Mouse (Mus musculus): ENCODE data around the gene Slc25a18. TPM values are rescaled to one million over a fixed set of nuclear protein-coding genes. Genes with fewer than 3 reads are reported as not detected.
"Not testable (repeated sequence)": the region's sequence is repeated elsewhere in the genome, so short reads cannot be mapped to it uniquely, and the experiment has no call there.

The Slc25a18 gene
- total RNA-seq, 2 experiments from 2014 or later, result 0.44 to 0.64 TPM

GRCm38 (mm10) chr6:120796111-120796510 lies 22.7 kb downstream of the Slc25a18 start:
- no peak for DNase-seq (ENCODE audit: low spot score in 2 of 2)

GRCm38 (mm10) chr6:120798019-120798418 lies 24.6 kb downstream of the Slc25a18 start:
- DNase-seq (ENCODE audit: low spot score in 2 of 2), result no peak

- DNase-seq (ENCODE audit: low spot score in 2 of 2), result no peak
Measured at GRCm38 (mm10) chr6:120798905-120799304, 25.5 kb downstream of the Slc25a18 start.

DNA sequence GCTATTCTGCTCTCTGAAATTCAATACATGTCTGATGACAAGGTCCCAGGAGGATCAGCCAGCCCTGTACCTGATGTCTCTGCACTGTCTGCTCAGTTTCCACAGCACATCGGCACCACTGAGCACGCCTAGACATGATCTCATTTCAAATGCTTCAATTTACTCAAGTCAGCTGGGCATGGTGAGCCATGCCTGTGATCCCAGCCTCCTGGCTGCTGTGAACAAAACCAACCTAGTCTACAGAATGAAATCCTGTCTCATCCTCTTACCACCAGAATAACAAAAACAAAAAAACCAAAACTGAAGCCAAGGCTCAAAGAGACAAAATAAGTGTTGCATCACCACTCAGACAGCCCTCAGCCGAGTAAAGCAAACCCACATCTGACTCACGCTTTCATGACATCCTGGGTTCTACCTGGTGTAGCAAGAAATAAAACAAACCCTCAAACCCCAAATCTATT lies 26.2 kb downstream of the Slc25a18 start:
- no peak for DNase-seq (ENCODE audit: low spot score in 2 of 2)

DNA sequence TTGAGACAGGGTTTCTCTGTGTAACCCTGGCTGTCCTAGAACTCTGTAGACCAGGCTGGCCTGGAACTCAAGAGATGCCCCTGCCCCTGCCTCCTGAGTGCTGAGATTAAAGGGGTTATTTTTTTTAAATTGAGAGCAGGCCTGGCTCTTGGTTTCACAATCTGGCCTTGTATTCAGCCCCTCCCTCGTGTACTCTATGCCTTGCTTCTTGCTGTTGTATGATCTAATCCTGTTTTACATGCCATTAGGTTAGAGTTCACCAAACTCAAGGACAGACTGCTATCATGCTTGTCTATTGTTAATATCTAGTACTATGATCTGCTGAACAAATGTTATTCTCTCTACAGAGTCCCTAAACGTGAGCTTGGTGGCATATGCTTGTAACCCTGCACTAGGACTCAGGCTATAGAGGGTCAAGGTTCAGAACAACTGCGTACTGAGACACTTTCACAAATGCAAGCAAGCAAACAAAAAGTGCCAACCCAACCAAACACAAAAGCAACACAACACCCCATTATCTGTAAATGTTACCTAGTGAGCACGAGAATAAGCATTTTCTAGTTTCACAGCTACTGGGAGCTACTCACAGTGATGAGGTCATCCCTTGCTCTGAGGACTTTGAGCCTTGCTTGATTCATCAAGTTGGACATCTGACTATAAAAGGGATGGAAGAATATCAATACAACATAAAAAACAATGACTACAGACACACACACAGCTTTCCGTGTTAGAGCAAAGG lies 33.8 kb downstream of the Slc25a18 start:
- DNase-seq (ENCODE audit: low spot score in 2 of 2), result no peak

GRCm38 (mm10) chr6:120807738-120808081 lies 34.3 kb downstream of the Slc25a18 start:
- DNase-seq (ENCODE audit: low spot score in 2 of 2), result no peak

- DNase-seq (ENCODE audit: low spot score in 2 of 2), result not testable (repeated sequence)
Measured at GRCm38 (mm10) chr6:120811999-120812398, 38.6 kb downstream of the Slc25a18 start.

DNA sequence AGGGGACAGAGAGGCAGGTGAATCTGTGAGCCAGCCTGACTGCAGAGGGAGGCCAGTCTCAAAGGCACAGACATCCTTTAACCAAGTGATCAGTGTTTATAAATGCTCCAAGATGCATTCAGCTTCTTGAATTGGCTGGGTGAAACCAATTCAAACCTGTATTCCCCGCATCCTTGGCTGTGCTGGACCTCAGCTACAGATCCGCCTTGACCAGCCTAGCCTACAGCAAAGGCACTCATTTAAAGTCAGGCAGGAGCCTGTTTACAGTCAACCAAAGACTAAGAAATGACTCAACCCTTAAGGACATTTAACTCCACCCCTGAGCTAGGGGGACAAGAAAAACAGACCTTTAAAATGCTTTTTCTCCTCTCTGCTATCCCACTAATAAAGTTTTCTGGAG lies 45.9 kb downstream of the Slc25a18 start:
- no peak for DNase-seq (ENCODE audit: low spot score in 2 of 2)

GRCm38 (mm10) chr6:120820144-120820543 lies 46.8 kb downstream of the Slc25a18 start:
- DNase-seq (ENCODE audit: low spot score in 2 of 2), result no peak

DNA sequence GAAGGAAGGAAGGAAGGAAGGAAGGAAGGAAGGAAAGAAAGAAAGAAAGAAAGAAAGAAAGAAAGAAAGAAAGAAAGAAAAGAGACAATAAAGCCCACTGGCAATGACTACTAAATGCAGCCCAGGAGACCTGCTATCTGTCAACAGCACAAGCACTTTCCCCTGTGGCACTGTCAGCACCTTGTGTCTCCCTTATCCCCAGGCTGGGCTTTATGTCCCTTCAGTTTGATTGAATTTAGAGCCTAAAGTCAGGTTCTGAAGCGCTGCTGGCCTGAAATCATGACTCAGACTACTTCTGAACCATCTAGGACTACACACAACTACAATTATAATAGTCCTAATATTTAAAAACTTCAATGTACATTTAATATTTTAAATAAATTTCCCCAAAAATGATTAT lies 47.6 kb downstream of the Slc25a18 start:
- DNase-seq (ENCODE audit: low spot score in 2 of 2), result no peak

GRCm38 (mm10) chr6:120821715-120822114 lies 48.3 kb downstream of the Slc25a18 start:
- DNase-seq (ENCODE audit: low spot score in 2 of 2), result no peak

DNA sequence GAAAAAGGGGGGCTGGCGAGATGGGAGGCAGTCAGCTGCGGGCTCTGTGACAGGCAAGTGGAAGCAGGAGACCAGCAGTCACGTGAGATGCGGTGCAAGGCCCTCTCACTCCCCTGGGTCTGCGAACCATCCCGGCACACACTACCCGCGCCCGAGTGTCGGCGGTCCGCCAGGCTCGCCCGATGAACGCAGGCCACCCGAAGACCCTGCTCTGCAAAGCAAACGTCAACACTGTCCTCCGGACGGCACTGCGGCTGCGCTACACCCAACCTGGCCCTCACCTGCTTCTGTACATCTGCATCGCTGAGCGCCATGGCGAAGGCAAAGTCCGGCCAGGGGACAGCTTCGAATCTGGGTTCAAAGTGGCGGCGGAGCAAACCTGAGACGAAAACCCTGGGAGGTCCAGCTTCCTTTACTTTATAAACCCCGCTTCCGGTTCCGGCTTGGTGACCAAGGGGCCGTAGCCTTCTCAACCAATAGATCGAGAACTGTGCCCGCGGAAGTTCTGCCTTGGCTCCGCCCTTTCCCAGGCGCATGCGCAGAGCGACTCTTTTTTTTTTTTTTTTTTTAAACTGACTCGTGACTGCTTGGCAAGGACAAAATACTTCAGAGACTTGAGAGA lies 49.0 kb downstream of the Slc25a18 start, which contains the start of gene Atp6v1e1:
TSS of gene Atp6v1e1 (minus strand) at position 487 of the 622 bp plus-strand sequence.
- peak; percentile 74 to 91 for DNase-seq (ENCODE audit: low spot score in 2 of 2)

DNA sequence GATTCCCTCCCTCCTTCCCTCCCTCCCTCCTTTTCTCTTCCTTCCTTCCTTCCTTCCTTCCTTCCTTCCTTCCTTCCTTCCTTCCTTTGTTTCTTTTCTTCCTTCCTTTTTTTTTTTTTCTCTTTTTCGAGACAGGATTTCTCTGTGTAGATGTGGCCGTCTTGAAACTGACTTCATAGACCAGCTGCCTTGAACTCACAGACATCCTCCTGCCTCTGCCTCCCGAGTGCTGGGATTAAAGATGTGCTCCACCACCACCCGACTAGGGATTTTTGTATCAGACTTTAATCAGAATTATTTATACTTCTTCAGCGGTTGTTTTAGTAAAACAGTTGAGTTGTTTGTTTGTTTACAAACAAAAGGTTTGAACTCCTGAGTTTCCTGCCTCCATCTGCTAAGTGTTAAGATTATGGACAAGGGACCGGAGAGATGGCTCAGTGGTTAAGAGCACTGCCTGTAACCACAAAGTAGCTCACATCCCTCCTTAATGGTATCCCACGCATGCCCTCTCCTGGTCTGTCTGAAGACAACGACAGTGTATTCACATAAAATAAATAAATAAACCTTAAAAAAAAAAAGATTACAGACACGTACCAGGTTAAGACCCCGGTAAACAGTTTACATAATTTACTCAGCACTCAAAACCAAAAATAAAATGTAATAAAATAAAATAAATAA lies 49.7 kb downstream of the Slc25a18 start:
- DNase-seq (ENCODE audit: low spot score in 2 of 2), result peak in 1 of 2 experiments; percentile 15

DNA sequence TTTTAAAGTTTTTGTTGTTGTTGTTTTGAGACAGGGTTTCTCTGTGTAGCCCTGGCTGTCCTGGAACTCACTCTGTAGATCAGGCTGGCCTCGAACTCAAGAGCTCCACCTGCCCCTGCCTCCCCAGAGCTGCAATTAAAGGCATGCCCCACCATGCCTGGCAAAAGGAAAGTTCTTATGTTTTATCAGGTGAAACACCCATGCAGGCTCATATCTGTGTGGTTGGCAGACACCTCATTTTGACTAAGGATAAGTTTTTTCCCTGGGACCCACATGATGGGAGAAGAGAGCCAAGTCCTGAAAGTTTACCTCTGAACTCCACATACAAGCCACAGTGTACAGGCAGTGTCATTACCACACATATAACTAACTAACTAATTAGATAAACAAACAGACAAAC lies 56.7 kb downstream of the Slc25a18 start:
- DNase-seq (ENCODE audit: low spot score in 2 of 2), result no peak

DNA sequence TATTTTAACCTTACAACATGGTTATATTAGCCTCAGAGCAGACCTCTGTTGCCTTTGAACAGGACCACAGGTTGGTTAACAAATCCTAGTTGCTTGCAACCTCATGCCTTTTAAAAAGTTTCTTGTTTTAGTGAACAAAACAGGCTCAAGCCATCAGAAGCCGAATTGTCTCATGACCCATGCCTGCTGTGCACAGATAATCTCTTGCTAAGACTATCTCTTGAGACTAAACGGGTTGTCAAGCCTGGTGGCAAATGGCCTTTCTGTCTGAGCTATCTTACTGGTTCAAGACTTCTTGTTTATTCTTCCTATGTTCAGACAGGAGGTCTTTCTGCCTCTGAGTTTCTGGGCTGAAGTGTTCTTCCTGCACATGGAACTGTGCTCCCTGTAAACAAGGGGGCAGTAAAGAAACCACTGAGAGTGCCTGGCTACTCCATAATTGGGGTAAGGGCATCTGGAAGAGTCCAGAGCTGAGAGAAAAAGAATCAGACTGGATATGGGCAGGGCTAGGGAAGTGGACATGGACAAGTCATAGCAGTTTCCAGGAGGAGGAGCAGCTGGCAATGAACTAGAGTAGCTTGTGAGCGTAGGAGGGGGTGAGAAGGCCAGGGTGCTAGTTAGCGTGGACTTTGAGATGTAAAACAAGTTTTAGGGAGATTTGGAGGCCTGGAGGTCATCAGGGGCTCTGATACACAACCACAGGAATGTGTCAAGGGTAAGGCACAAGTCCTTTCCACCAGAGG lies 57.7 kb downstream of the Slc25a18 start:
- no peak for DNase-seq (ENCODE audit: low spot score in 2 of 2)

- DNase-seq (ENCODE audit: low spot score in 2 of 2), result no peak
Measured at GRCm38 (mm10) chr6:120832097-120832496, 58.7 kb downstream of the Slc25a18 start.

- no peak for DNase-seq (ENCODE audit: low spot score in 2 of 2)
Measured at GRCm38 (mm10) chr6:120834766-120835321, 61.5 kb downstream of the Slc25a18 start.

DNA sequence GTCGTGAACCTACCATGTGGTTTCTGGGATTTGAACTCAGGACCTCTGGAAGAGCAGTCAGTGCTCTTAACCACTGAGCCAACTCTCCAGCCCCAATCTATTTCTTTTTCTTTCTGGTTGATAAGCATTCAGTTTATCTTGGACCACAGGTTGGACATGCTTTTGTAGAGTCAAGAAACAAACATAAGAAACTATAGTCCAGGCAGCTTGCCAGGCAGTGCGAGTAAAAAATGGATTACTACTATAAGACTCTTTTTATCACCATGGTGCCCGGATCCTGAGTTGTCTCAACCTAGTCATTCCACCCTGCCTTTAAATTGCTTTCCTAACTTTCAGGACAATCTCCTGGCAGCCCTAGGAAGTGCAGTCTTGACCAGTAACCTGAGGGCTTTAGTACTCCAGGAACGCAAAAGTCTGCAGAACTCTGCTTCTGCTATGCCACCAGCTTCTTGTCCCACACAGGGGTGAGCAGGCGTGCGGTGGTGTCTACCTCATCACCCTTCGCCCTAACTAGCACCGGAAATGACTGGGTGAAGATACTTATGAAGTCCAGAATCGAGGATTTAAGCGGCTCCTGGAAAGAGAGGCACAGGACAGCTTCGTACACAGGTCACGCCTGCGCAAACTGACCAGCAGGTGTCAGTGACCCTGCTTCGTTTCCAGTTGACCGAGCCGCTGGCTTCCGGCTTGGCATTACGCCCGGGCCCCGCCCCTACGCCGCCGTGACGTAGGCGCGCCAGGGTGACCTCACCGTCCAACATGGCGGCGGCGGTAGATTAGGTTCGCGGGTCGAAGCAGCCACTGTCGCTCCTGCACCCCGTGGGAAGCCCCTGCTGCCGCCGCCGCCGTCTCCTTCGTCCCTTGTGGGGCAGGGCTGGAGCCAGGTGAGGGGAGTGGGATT lies 62.3 kb downstream of the Slc25a18 start, which contains the start of gene Bcl2l13:
TSS of gene Bcl2l13 (plus strand) at position 739 of the 901 bp plus-strand sequence.
- peak; percentile 97 to 99 for DNase-seq (ENCODE audit: low spot score in 2 of 2)

DNA sequence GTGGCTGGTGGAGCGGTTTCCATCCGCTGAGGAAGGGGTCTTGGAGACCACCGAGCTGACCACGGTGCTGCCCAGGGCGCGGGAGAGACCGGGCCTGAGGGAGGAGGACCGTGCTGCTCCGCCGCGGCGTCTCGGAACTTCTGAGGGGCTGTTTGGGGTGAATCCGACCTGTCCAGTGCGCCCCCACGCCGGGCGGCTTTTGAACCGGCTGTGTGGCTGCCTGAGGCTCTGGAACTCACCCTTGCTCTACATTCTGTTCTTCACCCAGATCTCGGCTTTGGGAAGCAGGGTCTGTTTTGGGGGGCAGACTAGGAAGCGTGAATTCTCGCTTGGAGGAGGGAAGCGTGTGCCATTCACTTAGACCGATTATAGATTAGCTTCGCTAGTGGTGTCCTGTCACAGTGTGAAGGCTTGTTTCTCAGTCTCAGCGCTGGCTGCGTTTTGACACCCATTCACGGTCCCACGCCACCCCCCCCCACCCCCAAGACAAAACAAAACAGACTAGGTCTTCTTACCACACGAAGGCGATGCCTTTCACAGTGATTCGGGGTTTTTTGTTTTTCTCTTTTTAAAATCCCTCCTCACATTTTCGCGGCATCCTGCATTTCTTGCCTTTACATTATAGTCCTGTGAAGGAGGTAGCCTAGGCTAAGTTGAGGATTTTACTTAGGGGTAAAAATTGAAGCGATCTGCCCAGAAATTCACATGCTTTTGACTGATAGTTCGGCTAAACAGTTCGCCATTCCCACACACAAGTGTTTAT lies 63.2 kb downstream of the Slc25a18 start:
- DNase-seq (ENCODE audit: low spot score in 2 of 2), result no peak

All from gastrocnemius, postnatal 4 days (tissue).